Mouse (Mus musculus) thymus, adult 18-20 months (tissue): Measurements from ENCODE around the gene 1700025G04Rik.

Source experiments
- DNase-seq, 2 experiments: peaks; one replicate each; pipeline ENCODE4 v3.0.0; 2022; ENCODE audit warnings: mixed read lengths in 2 of 2

1700025G04Rik gene

GRCm38 (mm10) chr1:151955866-151956265, 134.1 kb downstream of the 1700025G04Rik start:
- DNase-seq, result no peak

DNA sequence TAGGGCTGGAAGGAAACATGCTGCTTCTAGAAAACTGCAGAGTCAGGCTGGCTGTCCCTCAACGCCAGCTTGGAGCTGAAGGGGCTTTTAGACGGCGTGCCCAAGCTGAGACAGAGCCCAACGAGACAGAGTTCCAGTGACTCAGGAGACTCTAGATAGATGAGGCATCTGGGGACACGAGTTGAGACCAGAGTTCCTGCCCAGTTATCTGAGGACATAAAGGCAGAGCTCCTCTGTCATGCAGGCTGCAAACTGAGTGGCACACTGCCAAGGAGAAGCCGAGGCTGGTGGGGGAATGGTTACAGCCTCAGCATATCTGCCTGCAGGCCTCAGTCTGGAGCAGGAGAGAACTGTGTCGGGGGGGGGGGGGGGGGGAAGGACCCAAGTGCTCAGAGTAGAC, 136.4 kb downstream of the 1700025G04Rik start:
- no peak for DNase-seq

GRCm38 (mm10) chr1:151948065-151948464, 141.9 kb downstream of the 1700025G04Rik start:
- DNase-seq, result no peak

DNA sequence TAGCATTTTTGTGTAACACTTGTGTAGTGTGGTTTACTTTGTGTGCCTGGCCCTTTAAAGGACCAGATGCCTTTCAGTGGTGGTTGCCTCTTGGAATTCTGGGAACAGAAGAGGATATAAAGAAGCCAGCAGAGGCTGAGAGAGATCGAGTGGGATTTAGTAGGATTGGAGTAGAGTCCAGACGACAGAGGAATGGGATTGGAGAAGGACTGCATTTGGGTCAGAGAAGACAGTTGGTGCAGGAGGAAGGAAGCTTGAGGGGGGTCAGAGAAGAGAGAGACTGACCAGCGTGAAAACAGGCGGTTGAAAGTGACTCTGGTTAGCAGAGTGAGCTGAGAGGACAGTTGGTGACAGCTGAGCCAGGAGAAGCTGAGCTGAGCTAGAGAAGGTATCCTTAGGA, 142.4 kb downstream of the 1700025G04Rik start:
- DNase-seq, result no peak

GRCm38 (mm10) chr1:151944457-151945223, 145.3 kb downstream of the 1700025G04Rik start:
- no peak for DNase-seq

DNA sequence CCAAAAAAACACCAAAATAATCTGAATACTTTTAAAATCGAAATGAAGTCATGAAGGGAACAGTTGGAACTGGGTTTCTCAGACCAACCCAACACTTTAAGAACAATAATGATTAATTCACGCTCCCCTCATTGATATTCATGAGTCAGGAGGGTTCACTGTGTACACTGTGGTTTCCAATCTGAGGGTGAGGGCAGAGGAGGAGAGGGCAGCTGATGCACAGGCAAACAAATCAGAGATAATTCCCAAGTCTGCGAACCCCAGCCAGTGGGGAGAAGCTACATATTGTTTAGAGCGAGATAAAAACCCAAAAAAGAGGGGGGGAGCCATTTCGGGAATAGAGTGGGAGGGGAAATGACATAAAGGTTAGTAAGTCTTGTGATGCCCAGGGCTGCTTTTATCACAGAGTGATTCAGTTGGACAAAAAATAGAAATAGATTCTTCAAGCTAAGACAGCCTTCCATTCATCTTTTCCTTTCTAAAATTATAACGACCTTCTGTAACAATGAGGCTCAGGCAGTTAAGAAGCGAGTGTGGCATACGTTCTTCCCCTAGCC, 146.2 kb downstream of the 1700025G04Rik start:
- no peak for DNase-seq

DNA sequence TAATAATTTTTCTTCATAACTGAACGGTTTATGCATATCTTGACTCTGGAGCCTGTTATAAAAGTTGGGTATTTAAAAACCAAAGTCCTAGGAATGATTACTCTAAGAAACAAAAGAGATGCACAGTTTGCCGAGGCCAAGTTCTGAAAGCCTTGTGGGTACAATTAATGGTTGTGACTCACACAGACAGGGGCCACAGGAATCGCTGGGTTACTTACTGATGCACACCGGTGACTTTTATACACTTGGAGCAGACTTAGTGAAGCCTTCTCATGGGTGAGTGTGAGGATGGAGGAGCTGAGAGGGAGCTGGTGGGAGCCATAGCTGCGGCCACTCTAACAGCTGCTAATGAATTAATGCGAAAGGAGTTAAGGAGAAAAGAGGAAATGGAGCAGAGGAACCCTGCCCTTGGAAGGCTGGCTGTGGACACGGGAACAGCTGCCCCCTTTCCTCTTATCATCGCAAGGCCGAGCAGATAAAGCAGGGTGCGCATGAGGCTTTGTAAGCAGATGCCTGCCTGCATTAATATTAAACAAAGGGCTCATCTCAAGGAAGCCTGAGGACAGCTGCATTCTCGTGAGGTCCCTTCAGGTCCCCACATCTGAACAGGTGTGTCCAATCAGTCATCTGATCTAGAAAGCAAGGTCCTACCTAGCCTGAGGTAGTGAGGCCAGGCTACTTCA, 146.8 kb downstream of the 1700025G04Rik start:
- DNase-seq, result no peak

DNA sequence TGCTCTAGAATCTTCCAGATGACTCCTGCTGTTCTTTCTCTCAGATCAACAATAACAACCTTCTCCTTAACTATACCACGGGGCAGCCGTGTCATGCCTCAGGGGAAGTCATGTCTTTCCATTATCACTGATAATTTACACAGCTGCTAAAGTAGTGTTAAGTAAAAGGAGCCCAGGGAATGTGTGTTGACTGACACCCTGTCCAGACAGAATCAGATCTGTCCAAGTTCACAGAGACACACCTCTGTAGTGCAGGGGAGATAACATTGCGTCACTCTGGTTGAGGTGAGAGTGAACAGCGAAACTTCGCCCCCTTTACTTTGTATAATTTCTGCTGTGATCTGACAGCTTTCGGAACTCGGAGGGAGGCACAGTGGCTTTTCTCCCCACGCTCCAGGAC, 149.9 kb downstream of the 1700025G04Rik start:
- no peak for DNase-seq

- DNase-seq, result no peak
Observed at GRCm38 (mm10) chr1:151939510-151939909, 150.4 kb downstream of the 1700025G04Rik start.

DNA sequence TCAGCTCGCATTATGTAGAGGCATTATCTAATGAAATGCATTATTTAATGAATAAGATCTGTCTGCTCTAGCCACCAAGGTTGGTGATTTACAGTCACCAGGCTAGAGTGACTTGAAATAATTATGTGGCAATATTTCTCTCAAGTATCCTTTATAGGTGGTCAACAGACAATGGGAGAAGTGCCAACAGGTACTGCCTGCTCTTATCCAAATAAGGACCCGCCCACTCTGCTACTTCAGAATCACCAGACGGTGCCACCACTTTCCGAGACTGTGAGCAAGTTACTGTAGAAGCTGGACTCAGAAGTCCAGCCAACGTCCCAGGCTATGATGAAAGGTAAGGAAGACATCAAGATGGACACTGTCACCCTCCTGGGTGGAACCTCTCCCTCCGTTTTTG, 156.3 kb downstream of the 1700025G04Rik start:
- DNase-seq, result no peak

DNA sequence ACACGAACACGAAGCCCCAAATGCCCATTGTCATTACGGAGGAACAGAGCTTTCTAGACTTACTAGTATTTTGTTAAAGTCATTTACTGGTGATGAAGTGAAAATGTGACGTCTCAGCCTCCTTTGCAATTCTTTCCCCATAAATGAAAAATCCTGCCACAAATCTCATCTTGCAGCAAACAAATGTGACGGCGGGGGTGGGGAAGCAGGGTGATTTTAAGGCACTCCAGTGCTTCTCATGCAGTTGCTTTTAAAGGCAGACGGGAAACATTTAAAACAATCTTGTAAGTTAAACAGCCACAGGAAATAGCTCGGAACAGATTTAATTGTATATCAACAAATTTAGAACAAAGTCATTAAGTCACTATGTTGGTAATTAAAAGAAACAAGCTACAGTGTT, 163.1 kb downstream of the 1700025G04Rik start:
- no peak for DNase-seq

DNA sequence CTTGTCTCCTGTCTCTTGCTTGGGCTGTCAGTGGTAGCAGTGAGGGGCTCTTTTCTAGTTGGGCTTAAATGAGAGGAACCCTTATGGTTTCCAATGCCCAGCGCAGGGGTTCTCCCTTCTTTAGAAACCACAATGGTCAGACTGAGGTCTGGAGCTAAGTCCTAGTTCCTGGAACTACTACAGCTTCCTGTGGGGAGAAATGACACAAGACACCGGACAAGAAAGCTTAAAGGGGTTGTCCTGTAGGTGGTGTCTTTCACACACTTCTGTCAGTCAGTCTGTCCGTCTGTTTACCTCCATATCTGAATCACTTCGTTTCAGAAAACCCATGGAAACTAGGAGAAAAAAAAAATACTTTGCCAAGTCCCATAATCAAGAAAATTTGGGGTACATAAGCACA, 163.8 kb downstream of the 1700025G04Rik start:
- no peak for DNase-seq

- DNase-seq, result no peak
Observed at GRCm38 (mm10) chr1:151925738-151926137, 164.2 kb downstream of the 1700025G04Rik start.

GRCm38 (mm10) chr1:151918806-151919357, 171.0 kb downstream of the 1700025G04Rik start:
- DNase-seq, result no peak

DNA sequence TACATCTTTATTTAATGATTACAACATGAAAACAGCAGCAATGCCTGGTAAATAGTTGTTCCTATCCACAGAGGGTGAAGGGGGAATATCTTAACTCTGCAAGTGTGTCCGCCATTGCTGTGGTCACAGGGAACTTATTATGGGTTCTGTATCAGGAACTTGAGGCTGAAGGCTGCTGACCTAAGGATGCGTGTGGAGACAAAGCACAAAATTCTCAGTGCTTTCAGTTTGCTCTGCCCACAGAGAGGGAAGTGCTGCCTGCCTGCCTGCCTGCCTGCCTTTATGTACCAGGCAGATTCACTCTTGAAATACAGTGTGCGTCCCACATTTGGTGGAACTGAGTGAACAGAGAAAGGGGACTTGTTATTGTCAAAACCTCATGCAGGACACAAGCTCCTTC, 172.2 kb downstream of the 1700025G04Rik start:
- no peak for DNase-seq

DNA sequence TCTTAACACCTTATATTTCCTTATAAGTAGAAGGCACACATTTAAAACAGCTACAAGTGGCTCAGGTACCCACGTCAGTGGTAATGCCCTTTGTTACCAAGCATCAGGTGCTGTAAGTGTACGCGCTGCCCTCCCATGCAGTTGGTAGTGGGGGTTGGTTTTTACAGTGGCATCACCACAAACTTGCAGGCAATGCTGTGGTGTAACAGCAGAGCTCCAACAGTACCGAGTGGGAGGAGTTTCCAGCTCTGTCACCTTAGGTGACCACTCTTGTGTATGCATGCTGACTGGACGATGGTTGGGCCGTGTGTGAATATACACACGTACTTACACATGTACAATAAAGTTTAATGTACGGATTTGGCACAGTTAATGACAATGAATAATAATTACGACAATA, 175.4 kb downstream of the 1700025G04Rik start:
- no peak for DNase-seq

- no peak for DNase-seq
Observed at GRCm38 (mm10) chr1:151907014-151907413, 182.9 kb downstream of the 1700025G04Rik start.

- no peak for DNase-seq
Observed at GRCm38 (mm10) chr1:151900706-151901360, 189.1 kb downstream of the 1700025G04Rik start.

DNA sequence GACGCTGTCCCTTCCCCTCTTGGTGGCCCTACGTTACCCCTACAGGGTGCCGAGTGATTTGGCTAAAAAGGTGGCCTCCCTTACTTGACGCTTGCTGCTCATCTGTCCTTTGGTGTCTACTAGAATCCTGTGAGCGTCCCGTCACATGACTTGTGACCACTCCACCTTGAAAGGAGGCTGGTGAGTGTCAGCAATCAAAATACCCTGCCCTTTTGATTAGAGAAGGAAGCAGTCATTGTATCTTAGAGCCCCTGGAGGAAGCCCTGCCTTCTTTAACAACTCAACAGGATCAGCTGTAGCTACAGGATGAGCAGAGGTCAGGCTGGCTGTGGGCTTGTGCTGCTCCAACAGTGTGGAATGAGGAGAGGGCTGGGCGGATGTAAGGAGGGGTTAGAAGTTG, 190.0 kb downstream of the 1700025G04Rik start:
- no peak for DNase-seq

GRCm38 (mm10) chr1:151895406-151895805, 194.5 kb downstream of the 1700025G04Rik start:
- DNase-seq, result no peak

GRCm38 (mm10) chr1:151893976-151894375, 195.9 kb downstream of the 1700025G04Rik start:
- no peak for DNase-seq

DNA sequence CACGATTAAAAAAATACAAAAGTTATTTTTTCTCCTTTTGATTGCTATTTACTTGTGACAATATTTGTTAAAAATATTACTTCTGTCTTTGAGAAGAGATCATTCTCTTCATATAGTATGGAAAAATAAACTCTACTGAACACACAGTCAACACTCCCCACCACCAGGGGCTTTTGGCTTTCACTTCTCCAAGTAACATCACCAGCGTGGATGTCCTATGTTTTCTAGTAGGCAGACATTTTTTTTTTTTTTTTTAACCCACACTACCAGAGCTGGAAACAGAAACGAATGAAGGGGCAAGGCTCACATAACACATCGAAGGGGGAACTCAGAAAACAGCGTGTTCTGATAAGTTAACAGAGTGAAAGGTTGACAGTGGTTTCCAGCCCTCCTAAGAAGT, 197.9 kb downstream of the 1700025G04Rik start:
- no peak for DNase-seq

- no peak for DNase-seq
Observed at GRCm38 (mm10) chr1:151891194-151891593, 198.7 kb downstream of the 1700025G04Rik start.
